Mouse (Mus musculus): ENCODE results near the gene Spop.

DNA sequence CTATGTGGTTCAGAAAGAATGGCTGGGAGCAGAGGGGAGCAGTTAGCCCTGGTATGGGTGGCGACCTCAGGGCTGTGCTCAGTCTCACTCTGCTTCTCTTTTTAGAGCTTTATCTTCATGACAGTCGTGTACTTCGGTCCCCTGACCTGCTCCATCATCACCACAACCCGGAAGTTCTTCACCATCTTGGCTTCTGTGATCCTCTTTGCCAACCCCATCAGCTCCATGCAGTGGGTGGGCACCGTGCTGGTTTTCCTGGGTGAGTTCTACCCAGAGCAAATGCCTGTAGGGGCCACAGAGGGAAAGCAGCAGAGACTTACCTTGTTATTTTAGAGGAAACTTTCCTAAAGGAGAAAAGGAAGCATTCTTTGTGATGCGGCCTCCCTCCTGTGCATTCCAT lies 23.5 kb upstream of the Spop start:
- TF ChIP-seq CTCF (IDR thresholded peaks at IDR 0.05; ENCODE audit: low read depth) (no peak), EP300 (IDR thresholded peaks at IDR 0.05; ENCODE audit: low read depth) (no peak)

Data from heart, postnatal 0 days (tissue).